Mouse (Mus musculus) heart, postnatal 25 days (tissue): ENCODE results near the gene Atxn1. TPM values are rescaled to one million over a fixed set of nuclear protein-coding genes. Genes with fewer than 3 reads are reported as not detected.
A peak's percentile ranks its signal among the peaks of the same experiment; 100 is the strongest.

Source experiments
- DNase-seq: peaks from one replicate; pipeline ENCODE4 v3.0.0; 2022; ENCODE audit warnings: low spot score
- intact Hi-C: fragments of 180-260 bp; cut with DNase I; formaldehyde crosslinking; loops from one replicate; pipeline ENCODE4 v1.15.1; 2025
- total RNA-seq, 2 experiments: library from RNA; stranded (reverse); gene quantifications; 2 replicates each; pipeline ENCODE4 v1.2.3; 2021

Gene Atxn1
- total RNA-seq, 2 experiments from 2014 or later, result 35.1 to 36.0 TPM

GRCm38 (mm10) chr13:45850181-45850974 lies 114.4 kb downstream of the Atxn1 start:
- intact Hi-C loops, result no loop called here
- DNase-seq, result no peak

GRCm38 (mm10) chr13:45849145-45850023 lies 115.4 kb downstream of the Atxn1 start:
- intact Hi-C loops, result no loop called here
- no peak for DNase-seq

GRCm38 (mm10) chr13:45842511-45843055 lies 122.2 kb downstream of the Atxn1 start:
- intact Hi-C loops, result no loop called here
- no peak for DNase-seq

GRCm38 (mm10) chr13:45839901-45840300 lies 124.9 kb downstream of the Atxn1 start:
- no peak for DNase-seq
- intact Hi-C loops, result no loop called here

GRCm38 (mm10) chr13:45837609-45838220 lies 127.1 kb downstream of the Atxn1 start:
- DNase-seq, result no peak
- intact Hi-C loops, result no loop called here

- no peak for DNase-seq
- intact Hi-C loops, result no loop called here
These were observed 128.3 kb downstream of the Atxn1 start for GRCm38 (mm10) chr13:45836377-45837054.

- no peak for DNase-seq
- intact Hi-C loops, result loop anchor here (5.0 kb wide), 2 partner anchors 42 to 93 kb away; no protein-coding TSS in a partner anchor
These were observed 130.5 kb downstream of the Atxn1 start for GRCm38 (mm10) chr13:45834300-45834699.

- intact Hi-C loops, result loop anchor here (5.0 kb wide), 2 partner anchors 41 to 94 kb away; no protein-coding TSS in a partner anchor
- no peak for DNase-seq
These were observed 132.0 kb downstream of the Atxn1 start for GRCm38 (mm10) chr13:45832695-45833350.

GRCm38 (mm10) chr13:45829341-45829936 lies 135.4 kb downstream of the Atxn1 start:
- DNase-seq, result no peak
- intact Hi-C loops, result no loop called here

GRCm38 (mm10) chr13:45828035-45828434 lies 136.8 kb downstream of the Atxn1 start:
- intact Hi-C loops, result no loop called here

GRCm38 (mm10) chr13:45827619-45828018 lies 137.2 kb downstream of the Atxn1 start:
- intact Hi-C loops, result no loop called here

More at GRCm38 (mm10) chr13:45828035-45828434, 136.8 kb downstream of the Atxn1 start:
- no peak for DNase-seq

GRCm38 (mm10) chr13:45827046-45827596 lies 137.7 kb downstream of the Atxn1 start:
- intact Hi-C loops, result no loop called here
- DNase-seq, result no peak

More at GRCm38 (mm10) chr13:45827619-45828018, 137.2 kb downstream of the Atxn1 start:
- peak; percentile 32 for DNase-seq

- DNase-seq, result no peak
- intact Hi-C loops, result loop anchor here (5.0 kb wide), 1 partner anchor 140 kb away; no protein-coding TSS in a partner anchor
These were observed 142.3 kb downstream of the Atxn1 start for GRCm38 (mm10) chr13:45822491-45822829.

GRCm38 (mm10) chr13:45821764-45822490 lies 142.9 kb downstream of the Atxn1 start:
- intact Hi-C loops, result loop anchor here (5.0 kb wide), 1 partner anchor 140 kb away; no protein-coding TSS in a partner anchor

GRCm38 (mm10) chr13:45820473-45821230 lies 144.2 kb downstream of the Atxn1 start:
- DNase-seq, result no peak
- intact Hi-C loops, result loop anchor here (5.0 kb wide), 1 partner anchor 142 kb away; no protein-coding TSS in a partner anchor

More at GRCm38 (mm10) chr13:45821764-45822490, 142.9 kb downstream of the Atxn1 start:
- no peak for DNase-seq

- intact Hi-C loops, result no loop called here
- no peak for DNase-seq
These were observed 148.1 kb downstream of the Atxn1 start for GRCm38 (mm10) chr13:45816670-45817069.
